Mouse (Mus musculus): ENCODE measurements around the gene Ang. TPM values are rescaled to one million over a fixed set of nuclear protein-coding genes. Genes with fewer than 3 reads are reported as not detected.

Gene Ang
- total and polyA plus RNA-seq, 3 experiments = not detected

DNA sequence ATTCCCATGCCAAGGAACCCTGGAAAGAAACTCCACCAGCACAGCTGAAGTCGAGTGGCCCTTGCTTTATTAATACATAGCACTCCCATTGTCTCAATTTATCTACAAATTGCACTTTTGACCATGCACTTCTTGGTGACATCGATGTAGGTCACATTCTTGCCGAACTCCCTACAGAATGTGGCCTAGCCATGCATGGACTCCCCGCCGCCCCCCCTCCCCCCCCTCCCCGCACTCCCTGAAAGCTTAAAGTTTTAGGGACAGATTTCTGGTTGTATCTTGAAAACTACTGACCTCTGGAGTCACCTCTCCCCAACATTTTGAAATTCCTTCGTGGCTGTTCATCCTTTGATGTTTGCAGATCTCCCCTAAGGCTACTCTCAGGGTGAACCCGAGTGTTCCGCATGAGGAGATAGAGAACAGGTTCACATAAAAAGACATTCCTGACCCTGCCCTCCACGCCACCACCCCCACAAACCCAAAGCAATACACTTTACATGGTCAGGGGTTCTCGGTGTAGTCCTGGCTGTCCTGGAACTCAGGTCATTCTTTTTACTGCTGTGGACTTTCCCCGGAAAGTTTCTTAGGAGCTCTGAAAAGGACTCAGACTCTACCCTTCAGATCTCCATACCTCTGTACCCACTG, 23.1 kb downstream of the Ang start, which contains the start of gene Eddm3b:
TSS of gene Eddm3b (plus strand) at position 511 of the 645 bp plus-strand sequence.
- no peaks in the 10 kb centered on the region for H3K9me3 ChIP-seq (replicated peaks; ENCODE audit: insufficient read depth, low read length)
- H3K4me1 ChIP-seq (ENCODE audit: control insufficient read depth in 1 of 2, insufficient read depth in 2 of 2, low read length in 2 of 2) = no peaks in the 10 kb centered on the region
- no peak within 1 kb of the TSS for H3K27ac ChIP-seq (ENCODE audit: control insufficient read depth, low read depth, low read length)
- no peaks in the 10 kb centered on the region for H3K79me2 ChIP-seq (ENCODE audit: control insufficient read depth, insufficient read depth, low read length, poor library complexity)
- DNase-seq (ENCODE audit: low read depth, low spot score) = no peak
- TF ChIP-seq NRF1 (IDR thresholded peaks at IDR 0.05; ENCODE audit: insufficient read depth, low read depth, low read length, poor library complexity, severe bottlenecking) (no peak), CHD1 (IDR thresholded peaks at IDR 0.05; ENCODE audit: low read depth, low read length) (no peak), CTCF (IDR thresholded peaks at IDR 0.05 in 2 of 3, conservative IDR thresholded peaks at IDR 0.05 in 1 of 3; ENCODE audit: control insufficient read depth in 1 of 3, insufficient read depth in 1 of 3, low read depth in 2 of 3, low read length in 3 of 3, poor library complexity in 1 of 3, severe bottlenecking in 1 of 3) (no peak), BHLHE40 (IDR thresholded peaks at IDR 0.05; ENCODE audit: borderline replicate concordance, low read depth, low read length) (no peak), JUND (IDR thresholded peaks at IDR 0.05; ENCODE audit: low read depth, low read length) (no peak), ZC3H11A (IDR thresholded peaks at IDR 0.05; ENCODE audit: low read depth, low read length) (no peak), MAFK (IDR thresholded peaks at IDR 0.05; ENCODE audit: borderline replicate concordance, low read depth, low read length) (no peak), MYC (IDR thresholded peaks at IDR 0.05; ENCODE audit: low read depth, low read length) (no peak), ZMIZ1 (IDR thresholded peaks at IDR 0.05; ENCODE audit: low read depth, low read length) (no peak), TCF12 (IDR thresholded peaks at IDR 0.05; ENCODE audit: low read depth, low read length) (no peak)
- H3K4me3 ChIP-seq (ENCODE audit: control insufficient read depth in 1 of 2, insufficient read depth in 1 of 2, low read depth in 2 of 2, low read length in 2 of 2) = no peak within 1 kb of the TSS
- H3K9ac ChIP-seq (ENCODE audit: control insufficient read depth, low read depth, low read length, poor library complexity, severe bottlenecking) = no peak within 1 kb of the TSS
- H3K36me3 ChIP-seq (ENCODE audit: control insufficient read depth in 1 of 2, insufficient read depth in 2 of 2, low read length in 2 of 2) = no peaks in the 10 kb centered on the region
- peaks cover 0 to 3% of the 10 kb centered on the region in 2 experiments; a peak in 2 of 4 replicates for H3K27me3 ChIP-seq (ENCODE audit: control insufficient read depth in 1 of 2, insufficient read depth in 2 of 2, low read length in 2 of 2)

DNA sequence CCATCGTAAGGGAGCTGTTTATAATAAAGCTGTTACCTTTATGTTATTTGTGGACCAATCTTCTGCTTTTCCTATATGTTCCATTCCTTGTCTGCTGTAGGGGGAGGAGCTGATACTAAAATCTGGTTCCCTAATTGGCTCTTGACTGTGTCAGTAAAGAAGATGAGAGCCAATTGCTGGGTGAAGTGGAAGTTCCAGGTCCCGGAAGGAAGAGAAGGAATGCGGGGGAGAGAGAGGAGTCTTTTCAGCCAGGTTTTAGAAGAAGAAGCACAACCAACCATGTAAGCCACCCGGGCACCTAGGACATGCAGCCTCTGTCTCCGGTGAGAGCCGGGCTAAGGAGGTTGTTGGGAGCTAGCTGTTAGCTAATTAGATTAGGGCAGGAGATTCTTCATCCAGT, 34.7 kb downstream of the Ang start:
- TF ChIP-seq TAL1 (IDR thresholded peaks at IDR 0.05; ENCODE audit: low read length) (no peak), ELF1 (IDR thresholded peaks at IDR 0.05; ENCODE audit: low read depth, low read length) (peak; percentile 28; the same call in 1 of the 2 replicates), USF1 (IDR thresholded peaks at IDR 0.05; ENCODE audit: low read depth, low read length) (no peak), MYC (IDR thresholded peaks at IDR 0.05; ENCODE audit: low read depth, low read length) (no peak), TCF12 (IDR thresholded peaks at IDR 0.05; ENCODE audit: low read depth, low read length) (no peak), ZC3H11A (IDR thresholded peaks at IDR 0.05; ENCODE audit: low read depth, low read length) (no peak), TBP (IDR thresholded peaks at IDR 0.05; ENCODE audit: low read depth, low read length) (no peak), SIN3A (IDR thresholded peaks at IDR 0.05; ENCODE audit: low read length) (peak; percentile 49), ZNF384 (IDR thresholded peaks at IDR 0.05; ENCODE audit: low read depth, low read length) (no peak), MYB (IDR thresholded peaks at IDR 0.05; ENCODE audit: low read depth, low read length) (no peak), CHD1 (IDR thresholded peaks at IDR 0.05; ENCODE audit: low read depth, low read length) (no peak), E2F4 (IDR thresholded peaks at IDR 0.05; ENCODE audit: borderline replicate concordance, low read depth, low read length) (no peak), POLR2A (IDR thresholded peaks at IDR 0.05; ENCODE audit: control insufficient read depth in 1 of 2, insufficient read depth in 1 of 2, low read depth in 1 of 2, low read length in 2 of 2, poor library complexity in 1 of 2) (peak in 1 of 2 experiments; percentile 29; a peak in 1 of 4 replicates), JUND (IDR thresholded peaks at IDR 0.05; ENCODE audit: low read depth, low read length) (no peak), EP300 (IDR thresholded peaks at IDR 0.05; ENCODE audit: low read depth in 1 of 2, low read length in 2 of 2) (no peak), HCFC1 (IDR thresholded peaks at IDR 0.05; ENCODE audit: low read depth, low read length) (0 out of 2 replicates have a peak, but pooled peaks have one; percentile 16)
- Histone ChIP-seq H3K4me1 (ENCODE audit: control insufficient read depth in 1 of 2, insufficient read depth in 2 of 2, low read length in 2 of 2) (peaks cover 14 to 34% of the 10 kb centered on the region in 2 experiments), H3K27ac (ENCODE audit: control insufficient read depth, low read depth, low read length) (peak overlapping the region; percentile 42), H3K9me3 (replicated peaks; ENCODE audit: insufficient read depth, low read length) (no peaks in the 10 kb centered on the region), H3K27me3 (ENCODE audit: control insufficient read depth in 1 of 2, insufficient read depth in 2 of 2, low read length in 2 of 2) (no peaks in the 10 kb centered on the region), H3K79me2 (ENCODE audit: control insufficient read depth, insufficient read depth, low read length, poor library complexity) (peaks cover 7% of the 10 kb centered on the region), H3K36me3 (ENCODE audit: control insufficient read depth in 1 of 2, insufficient read depth in 2 of 2, low read length in 2 of 2) (peaks cover 0 to 31% of the 10 kb centered on the region in 2 experiments; a peak in 2 of 4 replicates), H3K4me3 (ENCODE audit: control insufficient read depth in 1 of 2, insufficient read depth in 1 of 2, low read depth in 2 of 2, low read length in 2 of 2) (peak overlapping the region; percentile 40 to 51), H3K9ac (ENCODE audit: control insufficient read depth, low read depth, low read length, poor library complexity, severe bottlenecking) (peak overlapping the region; percentile 47)
- peak; percentile 75 for DNase-seq (ENCODE audit: low read depth, low spot score)
